Mouse (Mus musculus) leukemia stem cell, adult 10-12 weeks (primary cell): ENCODE results near the gene AC153137.1. TPM values are rescaled to one million over a fixed set of nuclear protein-coding genes. Genes with fewer than 3 reads are reported as not detected.

ENCODE experiments used
- polyA plus RNA-seq: library from polyadenylated mRNA; stranded (reverse); fragments of >175 nt; gene quantifications from 2 replicates; pipeline ENCODE4 v1.2.3, GENCODE M21; 2012; ENCODE audit warnings: low replicate concordance

AC153137.1 gene
- not detected in 2 replicates for polyA plus RNA-seq

DNA sequence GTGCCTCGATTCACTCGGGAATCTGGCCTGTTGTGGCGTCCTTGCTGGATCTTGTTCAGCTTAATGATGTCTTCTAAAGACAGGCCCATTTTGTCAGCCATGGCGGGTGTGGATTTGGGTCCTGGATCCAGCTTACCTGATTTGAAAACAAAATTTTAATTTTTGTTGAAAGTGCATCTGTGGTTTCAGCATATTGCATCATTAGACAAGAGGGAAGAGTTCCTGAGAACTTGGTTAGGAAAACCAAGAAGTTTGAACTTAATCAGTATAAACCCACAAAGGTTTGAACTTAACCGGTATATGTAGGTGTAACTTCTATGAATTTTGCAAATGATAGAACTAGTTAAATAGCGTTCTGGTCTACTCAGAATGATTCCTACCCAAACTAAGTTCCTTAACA lies at the start of gene AC153137.1:
TSS of gene AC153137.1 (minus strand) at position 101 of the 400 bp plus-strand sequence.

Other genes starting within 250 kb of the AC153137.1 start
- gene Phf3, start 104.0 kb downstream of the AC153137.1 start, polyA plus RNA-seq: 26.4 and 30.6 TPM in 2 replicates
- gene Lgsn, start 198.4 kb upstream of the AC153137.1 start, polyA plus RNA-seq: not detected in 2 replicates
- gene 4931428L18Rik, start 244.7 kb upstream of the AC153137.1 start, polyA plus RNA-seq: not detected in 2 replicates
- not detected in 2 replicates for gene Pih1d3, start 244.9 kb upstream of the AC153137.1 start, polyA plus RNA-seq